Mouse (Mus musculus): Measurements from ENCODE around the gene Tbc1d16. TPM values are rescaled to one million over a fixed set of nuclear protein-coding genes. Genes with fewer than 3 reads are reported as not detected.

The Tbc1d16 gene
- polyA plus RNA-seq, 1 experiment, result 5.8 TPM

- H3K27ac ChIP-seq (ENCODE audit: insufficient read depth, low read depth, low read length), result no peak overlapping the region
- H3K4me1 ChIP-seq (ENCODE audit: control insufficient read depth, insufficient read depth, low read length), result peaks cover 8% of the 10 kb centered on the region; the same call in 1 of the 2 replicates
- no peak for TF ChIP-seq POLR2A (IDR thresholded peaks at IDR 0.05; ENCODE audit: borderline replicate concordance, low read depth, low read length)
- H3K4me3 ChIP-seq (ENCODE audit: insufficient read depth, low read length), result no peak overlapping the region
These were observed 77.2 kb downstream of the Tbc1d16 start for GRCm38 (mm10) chr11:119151073-119151607.

- H3K4me1 ChIP-seq (ENCODE audit: control insufficient read depth, insufficient read depth, low read length), result peaks cover 8% of the 10 kb centered on the region; the same call in 1 of the 2 replicates
- no peak overlapping the region for H3K27ac ChIP-seq (ENCODE audit: insufficient read depth, low read depth, low read length)
- H3K4me3 ChIP-seq (ENCODE audit: insufficient read depth, low read length), result no peak overlapping the region
- TF ChIP-seq POLR2A (IDR thresholded peaks at IDR 0.05; ENCODE audit: borderline replicate concordance, low read depth, low read length) (no peak), CTCF (IDR thresholded peaks at IDR 0.05; ENCODE audit: low read depth, low read length) (no peak)
These were observed 77.9 kb downstream of the Tbc1d16 start for GRCm38 (mm10) chr11:119150442-119150841.

GRCm38 (mm10) chr11:119148829-119149228, 79.5 kb downstream of the Tbc1d16 start:
- Histone ChIP-seq H3K4me3 (ENCODE audit: insufficient read depth, low read length) (no peak overlapping the region), H3K4me1 (ENCODE audit: control insufficient read depth, insufficient read depth, low read length) (peaks cover 8% of the 10 kb centered on the region; the same call in 1 of the 2 replicates), H3K27ac (ENCODE audit: insufficient read depth, low read depth, low read length) (no peak overlapping the region)
- TF ChIP-seq CTCF (IDR thresholded peaks at IDR 0.05; ENCODE audit: low read depth, low read length), result no peak
- TF ChIP-seq POLR2A (IDR thresholded peaks at IDR 0.05; ENCODE audit: borderline replicate concordance, low read depth, low read length), result no peak

- Histone ChIP-seq H3K4me1 (ENCODE audit: control insufficient read depth, insufficient read depth, low read length) (peaks cover 5% of the 10 kb centered on the region; the same call in 1 of the 2 replicates), H3K27ac (ENCODE audit: insufficient read depth, low read depth, low read length) (no peak overlapping the region), H3K4me3 (ENCODE audit: insufficient read depth, low read length) (no peak overlapping the region)
- TF ChIP-seq CTCF (IDR thresholded peaks at IDR 0.05; ENCODE audit: low read depth, low read length) (no peak), POLR2A (IDR thresholded peaks at IDR 0.05; ENCODE audit: borderline replicate concordance, low read depth, low read length) (no peak)
These were observed 81.1 kb downstream of the Tbc1d16 start for GRCm38 (mm10) chr11:119147153-119147552.

GRCm38 (mm10) chr11:119146140-119146539, 82.2 kb downstream of the Tbc1d16 start:
- H3K4me3 ChIP-seq (ENCODE audit: insufficient read depth, low read length), result no peak overlapping the region
- no peak for TF ChIP-seq CTCF (IDR thresholded peaks at IDR 0.05; ENCODE audit: low read depth, low read length)
- no peak for TF ChIP-seq POLR2A (IDR thresholded peaks at IDR 0.05; ENCODE audit: borderline replicate concordance, low read depth, low read length)
- no peak overlapping the region for H3K27ac ChIP-seq (ENCODE audit: insufficient read depth, low read depth, low read length)
- H3K4me1 ChIP-seq (ENCODE audit: control insufficient read depth, insufficient read depth, low read length), result no peaks in the 10 kb centered on the region

GRCm38 (mm10) chr11:119144801-119145475, 83.4 kb downstream of the Tbc1d16 start:
- H3K4me1 ChIP-seq (ENCODE audit: control insufficient read depth, insufficient read depth, low read length), result no peaks in the 10 kb centered on the region
- TF ChIP-seq CTCF (IDR thresholded peaks at IDR 0.05; ENCODE audit: low read depth, low read length), result no peak
- TF ChIP-seq POLR2A (IDR thresholded peaks at IDR 0.05; ENCODE audit: borderline replicate concordance, low read depth, low read length), result no peak
- H3K4me3 ChIP-seq (ENCODE audit: insufficient read depth, low read length), result no peak overlapping the region
- no peak overlapping the region for H3K27ac ChIP-seq (ENCODE audit: insufficient read depth, low read depth, low read length)

- TF ChIP-seq POLR2A (IDR thresholded peaks at IDR 0.05; ENCODE audit: borderline replicate concordance, low read depth, low read length), result no peak
- TF ChIP-seq CTCF (IDR thresholded peaks at IDR 0.05; ENCODE audit: low read depth, low read length), result no peak
- H3K4me1 ChIP-seq (ENCODE audit: control insufficient read depth, insufficient read depth, low read length), result no peaks in the 10 kb centered on the region
- H3K27ac ChIP-seq (ENCODE audit: insufficient read depth, low read depth, low read length), result no peak overlapping the region
- no peak overlapping the region for H3K4me3 ChIP-seq (ENCODE audit: insufficient read depth, low read length)
These were observed 84.8 kb downstream of the Tbc1d16 start for GRCm38 (mm10) chr11:119143376-119144002.

GRCm38 (mm10) chr11:119142615-119143014, 85.7 kb downstream of the Tbc1d16 start:
- Histone ChIP-seq H3K4me3 (ENCODE audit: insufficient read depth, low read length) (no peak overlapping the region), H3K4me1 (ENCODE audit: control insufficient read depth, insufficient read depth, low read length) (0 out of 2 replicates have a peak, but pooled peaks cover 3% of the 10 kb centered on the region), H3K27ac (ENCODE audit: insufficient read depth, low read depth, low read length) (no peak overlapping the region)
- no peak for TF ChIP-seq POLR2A (IDR thresholded peaks at IDR 0.05; ENCODE audit: borderline replicate concordance, low read depth, low read length)
- TF ChIP-seq CTCF (IDR thresholded peaks at IDR 0.05; ENCODE audit: low read depth, low read length), result no peak

GRCm38 (mm10) chr11:119139026-119139425, 89.3 kb downstream of the Tbc1d16 start:
- Histone ChIP-seq H3K4me3 (ENCODE audit: insufficient read depth, low read length) (no peak overlapping the region), H3K27ac (ENCODE audit: insufficient read depth, low read depth, low read length) (no peak overlapping the region), H3K4me1 (ENCODE audit: control insufficient read depth, insufficient read depth, low read length) (0 out of 2 replicates have a peak, but pooled peaks cover 3% of the 10 kb centered on the region)
- TF ChIP-seq POLR2A (IDR thresholded peaks at IDR 0.05; ENCODE audit: borderline replicate concordance, low read depth, low read length), result no peak
- no peak for TF ChIP-seq CTCF (IDR thresholded peaks at IDR 0.05; ENCODE audit: low read depth, low read length)

GRCm38 (mm10) chr11:119138205-119138604, 90.1 kb downstream of the Tbc1d16 start:
- Histone ChIP-seq H3K27ac (ENCODE audit: insufficient read depth, low read depth, low read length) (no peak overlapping the region), H3K4me3 (ENCODE audit: insufficient read depth, low read length) (no peak overlapping the region), H3K4me1 (ENCODE audit: control insufficient read depth, insufficient read depth, low read length) (0 out of 2 replicates have a peak, but pooled peaks cover 3% of the 10 kb centered on the region)
- no peak for TF ChIP-seq CTCF (IDR thresholded peaks at IDR 0.05; ENCODE audit: low read depth, low read length)
- TF ChIP-seq POLR2A (IDR thresholded peaks at IDR 0.05; ENCODE audit: borderline replicate concordance, low read depth, low read length), result no peak

All from bone marrow macrophage, adult 2 months (primary cell).